Mouse (Mus musculus) lung, adult 2 months (tissue): Measurements from ENCODE around the gene Ccdc40.

Experiments
- CTCF ChIP-seq: fragments of 200-500 bp; IDR thresholded peaks from 2 replicates; pipeline ENCODE4 v1.5.1; 2011; ENCODE audit warnings: mild to moderate bottlenecking, low read length, control low read depth; ENCODE audit not compliant: insufficient read depth
- POLR2A ChIP-seq: fragments of 200-500 bp; IDR thresholded peaks from 2 replicates; pipeline ENCODE4 v1.6.1; 2011; ENCODE audit warnings: low read depth, mild to moderate bottlenecking, control low read depth, low read length, borderline replicate concordance; ENCODE audit errors: extremely low read depth

- TF ChIP-seq CTCF (no peak), POLR2A (no peak)
Observed at GRCm38 (mm10) chr11:119285791-119286527, 57.6 kb downstream of the Ccdc40 start.
